Mouse (Mus musculus): Measurements from ENCODE around the gene B2m.

B2m gene

DNA sequence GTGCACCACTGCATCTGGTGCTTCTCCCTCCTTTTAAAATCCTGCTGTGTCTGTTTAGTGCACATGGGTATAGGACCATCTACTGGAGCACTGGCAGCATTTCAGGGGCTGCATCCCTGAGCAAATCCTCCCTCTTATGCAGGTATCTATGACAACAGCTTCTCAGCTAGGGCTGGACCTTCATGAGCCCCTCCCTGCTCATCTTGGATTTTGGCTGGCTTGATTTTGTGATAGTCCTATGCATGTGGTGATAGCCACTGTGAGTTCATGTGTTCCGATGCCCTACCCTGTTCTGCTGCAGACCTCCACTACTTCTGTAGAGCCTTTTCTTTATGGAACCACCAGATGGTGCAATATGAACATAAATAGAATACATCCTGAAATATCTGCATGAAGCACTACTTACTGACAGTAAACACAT lies 47.0 kb downstream of the B2m start:
- peak in 1 of 2 experiments; percentile 6 for DNase-seq (ENCODE audit: low spot score in 2 of 2)

DNA sequence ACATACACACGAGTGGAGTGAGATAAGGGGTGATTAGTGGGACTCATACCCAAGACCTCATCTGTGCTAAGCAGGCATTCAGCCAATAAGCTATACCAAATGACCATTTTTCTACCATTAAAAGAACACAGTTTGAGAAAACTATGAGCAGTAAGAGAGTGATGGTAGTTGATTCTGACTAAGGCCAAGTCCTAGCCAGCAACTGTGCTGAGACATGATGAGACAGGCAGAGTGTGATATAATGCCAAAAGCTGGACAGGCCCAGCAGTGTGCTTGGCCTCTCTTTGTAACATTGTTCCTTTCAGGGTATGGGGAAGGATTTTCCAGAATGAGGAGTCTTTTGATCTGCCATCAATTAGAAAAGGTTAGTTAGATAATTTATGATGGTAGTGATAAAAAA lies 54.0 kb downstream of the B2m start:
- DNase-seq (ENCODE audit: low spot score in 2 of 2) = no peak
